Mouse (Mus musculus) embryonic facial prominence, embryonic 14.5 days (tissue): ENCODE results near the gene Tbc1d14. TPM values are rescaled to one million over a fixed set of nuclear protein-coding genes. Genes with fewer than 3 reads are reported as not detected.

Experiments
- ATAC-seq: fragments of 200-750 bp; cut with Nextera tagmentation; 2 replicates; pipeline ENCODE4 v1.8.0; 2017; ENCODE audit warnings: low read depth, moderate number of reproducible peaks, moderate TSS enrichment
- DNase-seq: peaks from one replicate; pipeline ENCODE4 v3.0.0-alpha.2; 2015; ENCODE audit warnings: low spot score
- H3K27ac ChIP-seq: fragments of 300-500 bp; sonication (generic); replicated peaks from 2 replicates; pipeline ENCODE4 v1.5.1; 2014; ENCODE audit warnings: low read depth, mild to moderate bottlenecking, low read length, moderate library complexity
- H3K27me3 ChIP-seq: fragments of 300-500 bp; sonication (generic); replicated peaks from 2 replicates; pipeline ENCODE4 v1.6.1; 2014; ENCODE audit warnings: low read length; ENCODE audit not compliant: control insufficient read depth, insufficient read depth
- H3K36me3 ChIP-seq: fragments of 300-500 bp; sonication (generic); 2 replicates; pipeline ENCODE4 v1.6.1; 2014; ENCODE audit warnings: low read length, mixed read lengths; ENCODE audit not compliant: control insufficient read depth, insufficient read depth
- H3K4me1 ChIP-seq: fragments of 300-500 bp; sonication (generic); 2 replicates; pipeline ENCODE4 v1.6.1; 2014; ENCODE audit warnings: antibody characterized with exemption, low read length; ENCODE audit not compliant: control insufficient read depth, insufficient read depth
- H3K4me2 ChIP-seq: fragments of 300-500 bp; sonication (generic); 2 replicates; pipeline ENCODE4 v1.6.1; 2014; ENCODE audit warnings: low read depth, mild to moderate bottlenecking, low read length, moderate library complexity, mixed read lengths
- H3K4me3 ChIP-seq: fragments of 300-500 bp; sonication (generic); 2 replicates; pipeline ENCODE4 v1.5.1; 2014; ENCODE audit warnings: low read depth, mild to moderate bottlenecking, low read length
- H3K9ac ChIP-seq: fragments of 300-500 bp; sonication (generic); 2 replicates; pipeline ENCODE4 v1.6.1; 2014; ENCODE audit warnings: low read depth, mild to moderate bottlenecking, low read length, moderate library complexity, mixed read lengths
- H3K9me3 ChIP-seq: fragments of 300-500 bp; sonication (generic); 2 replicates; pipeline ENCODE4 v1.6.1; 2016; ENCODE audit warnings: low read length; ENCODE audit not compliant: control insufficient read depth
- WGBS: fragments of 180-500 bp; shearing (Covaris S2); extraction: QIAGEN DNeasy Blood & Tissue Kit; methylation state at CpG from one replicate; pipeline ENCODE4 v1.1.7; 2014; 5-methylcytosine and 5-hydroxymethylcytosine counted together
- polyA plus RNA-seq: library from polyadenylated mRNA; unstranded; fragments of >200 nt; fragmentation: Nextera tagmentation; extraction: Ambion mirVana; gene quantifications from 2 replicates; pipeline ENCODE4 v1.2.1, GENCODE M21; 2014

Gene Tbc1d14
- polyA plus RNA-seq, 1 experiment from 2014 or later, result 38.5 TPM

DNA sequence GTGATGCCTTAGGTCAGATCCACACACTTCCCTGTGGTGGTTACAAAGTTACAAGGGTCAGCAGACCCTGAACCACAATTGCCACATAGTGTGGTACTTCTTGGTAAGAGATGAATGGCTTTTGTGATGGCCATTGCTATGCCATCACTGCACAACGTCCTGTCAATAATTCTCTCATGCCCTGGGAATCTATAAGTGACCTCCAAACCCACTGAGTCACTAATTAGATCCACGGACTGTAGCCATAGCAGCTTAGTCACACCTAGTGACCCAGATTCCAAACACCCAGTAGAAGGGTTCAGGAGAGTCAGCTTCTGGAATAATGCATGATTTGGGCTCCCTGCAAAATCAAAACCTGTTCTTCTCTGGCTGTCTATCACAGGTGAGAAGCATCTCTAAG lies 67.9 kb downstream of the Tbc1d14 start:
- no peak for ATAC-seq
- no peak overlapping the region for H3K27ac ChIP-seq
- 64% methylated on average over 2 of the region's 2 CpGs for WGBS

DNA sequence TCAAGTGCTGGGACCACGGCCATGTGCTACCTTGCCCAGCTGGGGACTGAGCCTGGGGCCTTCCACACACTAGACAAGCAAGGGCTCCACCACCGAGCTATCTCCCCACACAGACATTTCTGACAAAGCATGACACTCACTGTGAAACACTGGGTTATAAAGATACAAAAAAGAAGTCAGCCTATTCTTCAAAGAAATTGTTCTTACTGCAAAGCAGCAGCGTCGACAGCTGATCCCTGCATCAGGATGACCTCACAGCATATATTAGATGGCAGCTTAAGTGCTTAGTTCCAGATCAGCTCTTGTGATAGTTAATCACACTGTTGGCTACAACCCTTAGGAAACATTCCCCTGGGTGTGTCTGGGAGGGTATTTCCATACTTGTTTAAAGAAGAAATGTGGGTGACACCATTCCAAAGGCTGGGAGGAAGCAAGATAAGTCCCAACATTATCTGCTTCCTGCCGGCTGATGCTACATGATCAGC lies 69.8 kb downstream of the Tbc1d14 start:
- Histone ChIP-seq H3K9me3 (no peaks in the 10 kb centered on the region), H3K4me3 (no peak overlapping the region), H3K27ac (no peak overlapping the region), H3K4me2 (no peak overlapping the region), H3K4me1 (no peaks in the 10 kb centered on the region), H3K36me3 (peaks cover 61% of the 10 kb centered on the region), H3K27me3 (no peaks in the 10 kb centered on the region), H3K9ac (no peak overlapping the region)
- DNase-seq (no peak), ATAC-seq (no peak)
- WGBS, result 83% methylated on average over 5 of the region's 5 CpGs

More for the DNA sequence above, 67.9 kb downstream of the Tbc1d14 start:
- Histone ChIP-seq H3K9ac (no peak overlapping the region), H3K9me3 (no peaks in the 10 kb centered on the region), H3K4me2 (no peak overlapping the region), H3K36me3 (peaks cover 42% of the 10 kb centered on the region), H3K27me3 (no peaks in the 10 kb centered on the region), H3K4me1 (peaks cover 13% of the 10 kb centered on the region), H3K4me3 (no peak overlapping the region)
- DNase-seq, result no peak

DNA sequence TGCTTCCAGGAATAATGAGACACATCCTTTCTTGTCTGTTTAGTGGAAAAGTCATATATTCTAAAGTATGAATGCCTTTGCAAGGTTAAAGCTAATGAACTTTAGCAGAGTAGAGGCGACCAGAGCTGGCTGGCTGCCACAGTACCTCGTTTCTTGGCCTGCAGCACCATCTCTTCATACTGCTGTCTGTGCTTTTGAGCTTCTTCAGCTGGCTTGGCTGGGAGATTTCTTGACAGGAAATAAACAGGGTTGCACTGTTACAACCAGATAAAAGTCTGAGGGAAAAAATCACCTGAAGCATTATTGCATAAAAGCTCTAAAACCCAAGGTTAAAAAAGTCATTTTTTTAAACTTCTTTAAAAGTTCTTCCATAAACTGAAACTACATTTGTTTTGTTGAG lies 70.3 kb downstream of the Tbc1d14 start:
- Histone ChIP-seq H3K27ac (no peak overlapping the region), H3K36me3 (peaks cover 66% of the 10 kb centered on the region), H3K4me2 (no peak overlapping the region), H3K27me3 (no peaks in the 10 kb centered on the region), H3K4me1 (no peaks in the 10 kb centered on the region), H3K9ac (no peak overlapping the region), H3K9me3 (no peaks in the 10 kb centered on the region), H3K4me3 (no peak overlapping the region)
- ATAC-seq (no peak), DNase-seq (no peak)
- WGBS, result 81% methylated on average over 2 of the region's 2 CpGs

DNA sequence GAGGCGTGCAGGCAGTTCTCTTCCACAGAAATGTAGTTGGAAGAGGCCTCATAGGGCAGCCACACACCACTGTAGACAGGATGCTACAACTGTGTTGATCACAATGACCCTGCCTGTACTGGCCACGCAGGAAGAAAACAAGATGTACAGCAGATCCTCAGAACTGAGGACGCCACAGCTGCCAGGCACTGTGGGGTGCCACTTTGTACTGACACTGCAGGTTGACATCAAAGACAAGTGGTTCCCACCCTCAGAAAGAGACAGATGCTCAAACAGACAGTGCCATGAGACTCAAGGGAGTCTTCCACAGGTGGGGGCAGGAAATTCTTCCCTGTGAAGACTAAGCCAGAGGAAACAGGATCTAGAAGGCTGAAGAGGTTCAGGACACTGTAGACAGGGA lies 73.3 kb downstream of the Tbc1d14 start:
- H3K4me3 ChIP-seq, result no peak overlapping the region
- 88% methylated on average over 3 of the region's 3 CpGs for WGBS
- no peaks in the 10 kb centered on the region for H3K27me3 ChIP-seq
- H3K4me2 ChIP-seq, result no peak overlapping the region
- H3K9ac ChIP-seq, result no peak overlapping the region
- no peak for ATAC-seq
- H3K36me3 ChIP-seq, result peaks cover 95% of the 10 kb centered on the region
- H3K9me3 ChIP-seq, result no peaks in the 10 kb centered on the region
- no peak overlapping the region for H3K27ac ChIP-seq
- H3K4me1 ChIP-seq, result no peaks in the 10 kb centered on the region
- no peak for DNase-seq

DNA sequence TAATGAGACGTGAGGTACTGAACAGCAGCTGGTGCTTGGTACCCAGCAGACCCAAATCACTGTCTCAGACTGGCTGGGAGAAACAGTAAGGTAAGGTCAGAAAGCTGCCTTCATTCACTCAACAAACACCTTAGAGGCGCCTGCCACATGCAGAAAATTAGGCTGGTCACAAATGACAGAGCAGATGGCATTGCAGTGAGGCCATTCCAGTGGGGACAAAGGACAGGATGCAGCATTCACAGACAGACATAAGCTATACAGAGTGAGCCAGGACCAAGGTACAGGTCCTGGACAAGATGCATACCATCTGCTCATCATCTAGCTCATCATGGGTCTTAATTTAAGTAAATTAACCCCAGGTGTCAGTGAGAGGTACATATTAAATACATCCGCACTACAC lies 75.5 kb downstream of the Tbc1d14 start:
- Histone ChIP-seq H3K9ac (no peak overlapping the region), H3K9me3 (no peaks in the 10 kb centered on the region), H3K4me3 (no peak overlapping the region), H3K27me3 (no peaks in the 10 kb centered on the region), H3K36me3 (peaks cover 94% of the 10 kb centered on the region), H3K4me1 (no peaks in the 10 kb centered on the region), H3K4me2 (no peak overlapping the region), H3K27ac (no peak overlapping the region)
- DNase-seq (no peak), ATAC-seq (no peak)
- 62% methylated on average over 3 of the region's 3 CpGs for WGBS

DNA sequence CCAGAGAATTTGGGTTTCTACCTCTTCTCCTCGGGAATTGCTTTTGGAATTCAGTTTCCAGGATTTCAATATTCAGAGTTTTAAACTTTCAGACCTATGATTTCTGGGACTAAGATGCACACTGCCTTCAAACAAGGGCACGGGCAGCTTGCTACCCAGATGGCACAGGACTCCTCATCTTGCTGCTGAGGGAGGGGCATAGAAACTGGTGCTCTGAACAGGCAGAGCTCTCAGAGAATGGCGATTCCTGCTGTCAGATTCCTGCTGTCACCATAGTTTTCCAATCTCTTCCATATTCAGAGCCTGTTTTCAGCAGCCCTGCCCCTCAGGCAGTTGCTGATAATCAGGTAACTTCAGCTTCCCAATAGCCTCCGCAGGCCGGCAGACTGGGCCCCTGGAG lies 77.5 kb downstream of the Tbc1d14 start:
- H3K27ac ChIP-seq, result no peak overlapping the region
- H3K9ac ChIP-seq, result no peak overlapping the region
- no peak overlapping the region for H3K4me3 ChIP-seq
- ATAC-seq (no peak), DNase-seq (no peak)
- H3K4me1 ChIP-seq, result no peaks in the 10 kb centered on the region
- H3K9me3 ChIP-seq, result no peaks in the 10 kb centered on the region
- H3K4me2 ChIP-seq, result no peak overlapping the region
- peaks cover 94% of the 10 kb centered on the region for H3K36me3 ChIP-seq
- 81% methylated on average over 5 of the region's 5 CpGs for WGBS
- H3K27me3 ChIP-seq, result no peaks in the 10 kb centered on the region

DNA sequence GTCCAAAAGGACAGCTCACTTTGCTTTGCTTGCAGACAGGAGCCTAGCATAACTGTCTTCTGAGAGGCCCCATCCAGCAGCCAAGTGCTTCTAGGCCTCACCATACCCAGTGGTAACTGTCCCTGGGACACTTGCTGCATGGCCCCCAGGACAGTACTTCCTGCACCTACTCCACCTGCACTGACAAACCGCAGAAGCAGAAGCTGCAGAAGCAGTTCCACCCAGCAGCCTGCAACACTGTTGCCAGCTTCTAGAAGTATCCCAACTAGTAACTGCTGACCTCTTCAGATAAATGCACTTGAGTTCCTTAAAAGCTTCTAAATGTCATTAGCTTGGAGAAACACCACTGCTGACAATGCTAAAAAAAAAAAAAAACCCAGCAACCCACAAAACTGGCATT lies 78.0 kb downstream of the Tbc1d14 start:
- H3K36me3 ChIP-seq, result peaks cover 94% of the 10 kb centered on the region
- ATAC-seq, result no peak
- WGBS, result 100% methylated on average over 1 of the region's 1 CpGs

DNA sequence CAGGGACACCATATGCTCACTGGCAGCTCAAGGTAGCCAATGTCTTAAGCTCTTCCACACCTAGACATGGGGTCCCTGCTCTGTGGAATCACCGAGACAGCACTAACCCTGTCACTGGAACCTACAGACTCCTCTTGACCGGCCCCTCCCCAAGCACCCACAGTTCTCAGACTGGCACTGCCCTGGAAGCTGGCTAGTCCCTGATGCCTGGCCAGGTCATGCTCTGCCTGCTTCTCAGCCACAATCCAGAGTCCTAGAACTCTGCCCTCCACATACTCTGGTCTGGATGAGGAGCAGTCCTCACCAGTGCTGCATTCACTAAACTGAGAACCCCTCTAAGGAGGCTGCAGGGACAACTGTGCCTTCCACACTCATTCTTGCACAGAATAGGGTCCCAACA lies 82.1 kb downstream of the Tbc1d14 start:
- ATAC-seq (no peak), DNase-seq (no peak)
- no peak overlapping the region for H3K9ac ChIP-seq
- 100% methylated on average over 2 of the region's 2 CpGs for WGBS
- H3K27me3 ChIP-seq, result no peaks in the 10 kb centered on the region
- no peak overlapping the region for H3K4me2 ChIP-seq
- H3K9me3 ChIP-seq, result no peaks in the 10 kb centered on the region
- no peak overlapping the region for H3K4me3 ChIP-seq
- H3K36me3 ChIP-seq, result peaks cover 82% of the 10 kb centered on the region
- H3K4me1 ChIP-seq, result no peaks in the 10 kb centered on the region
- H3K27ac ChIP-seq, result no peak overlapping the region

More for the DNA sequence above, 78.0 kb downstream of the Tbc1d14 start:
- Histone ChIP-seq H3K9ac (no peak overlapping the region), H3K4me2 (no peak overlapping the region), H3K27me3 (no peaks in the 10 kb centered on the region), H3K4me1 (no peaks in the 10 kb centered on the region), H3K4me3 (no peak overlapping the region), H3K27ac (no peak overlapping the region), H3K9me3 (no peaks in the 10 kb centered on the region)
- no peak for DNase-seq

DNA sequence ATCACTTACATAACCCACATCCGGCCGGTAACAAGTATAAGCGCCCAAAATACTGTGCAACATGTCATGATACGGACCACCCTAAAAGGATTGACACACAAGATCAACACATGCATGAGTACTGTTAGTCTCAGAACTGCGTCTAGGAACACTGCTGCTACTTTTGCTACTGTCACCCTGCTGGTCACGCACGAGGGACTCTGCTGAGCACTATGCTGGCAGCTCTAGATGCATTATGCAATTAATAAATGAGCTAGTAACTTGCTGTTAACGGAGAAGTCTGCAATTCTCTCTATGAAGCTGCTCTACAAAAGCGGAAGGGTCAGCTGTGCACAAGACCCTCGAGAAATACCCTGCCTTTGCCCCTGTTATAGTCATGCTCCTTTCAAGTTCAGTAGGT lies 84.7 kb downstream of the Tbc1d14 start:
- ATAC-seq (no peak), DNase-seq (no peak)
- Histone ChIP-seq H3K9me3 (no peaks in the 10 kb centered on the region), H3K36me3 (peaks cover 82% of the 10 kb centered on the region), H3K9ac (no peak overlapping the region), H3K4me1 (no peaks in the 10 kb centered on the region), H3K4me2 (no peak overlapping the region), H3K4me3 (no peak overlapping the region), H3K27ac (no peak overlapping the region), H3K27me3 (no peaks in the 10 kb centered on the region)
- WGBS, result 95% methylated on average over 10 of the region's 10 CpGs
